Mouse (Mus musculus): ENCODE data around the gene 4930415L06Rik.

Gene 4930415L06Rik

GRCm38 (mm10) chrX:89932752-89933151 lies at the start of gene 4930415L06Rik:
TSS of gene 4930415L06Rik (minus strand) at chrX:89932852.
- no peak for DNase-seq

- DNase-seq: no peak
These were observed 46.0 kb upstream of the 4930415L06Rik start for GRCm38 (mm10) chrX:89978621-89979020.

GRCm38 (mm10) chrX:89904871-89905270 lies 27.8 kb downstream of the 4930415L06Rik start:
- no peak for DNase-seq
